Mouse (Mus musculus): Measurements from ENCODE around the gene Pitx1.

Gene Pitx1

GRCm38 (mm10) chr13:55786120-55786519, 49.9 kb downstream of the Pitx1 start:
- DNase-seq (ENCODE audit: extremely low read depth, insufficient read length, low spot score), result no peak

- no peak for DNase-seq (ENCODE audit: extremely low read depth, insufficient read length, low spot score)
These were observed 51.7 kb downstream of the Pitx1 start, which contains the start of gene Catsper3 for GRCm38 (mm10) chr13:55784268-55784667. Gene Catsper3, plus strand, starts transcription at chr13:55784568.

- no peak for DNase-seq (ENCODE audit: extremely low read depth, insufficient read length, low spot score)
These were observed 60.9 kb downstream of the Pitx1 start for GRCm38 (mm10) chr13:55775056-55775455.
